Mouse (Mus musculus) regulatory T cell (primary cell): ENCODE measurements around the gene Muc15.

Experiments
- in situ Hi-C: fragments of 300-600 bp; cut with MboI, MseI; formaldehyde crosslinking; loops from one replicate; pipeline ENCODE4 v1.15.1; 2025; ENCODE audit warnings: high pct_unique_total_duplicates

Gene Muc15

DNA sequence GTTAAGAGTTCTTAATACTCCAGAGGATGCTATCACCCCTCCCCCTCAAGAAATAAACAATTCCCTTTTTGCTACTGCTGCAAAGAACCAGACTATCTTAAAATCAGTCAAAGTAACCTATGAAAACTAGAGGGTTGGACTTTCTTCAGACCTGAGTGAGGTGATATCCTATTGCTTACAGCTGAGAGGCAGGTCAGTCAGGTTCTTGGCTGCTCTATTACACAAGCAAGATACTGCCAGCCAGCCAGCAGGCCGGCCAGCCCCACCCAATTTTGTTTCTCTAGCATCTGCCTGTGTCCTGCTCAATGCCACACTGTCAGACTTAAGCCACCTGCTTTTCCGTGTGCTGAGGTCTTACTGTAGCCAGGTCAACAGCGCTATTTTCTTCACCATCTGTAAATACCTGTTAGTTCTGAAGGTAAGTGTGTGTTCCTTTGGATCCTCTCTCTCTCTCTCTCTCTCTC is at the start of gene Muc15:
Gene Muc15 (plus strand): TSS at position 51 of the 464 bp plus-strand sequence.
- in situ Hi-C loops: no loop called here

DNA sequence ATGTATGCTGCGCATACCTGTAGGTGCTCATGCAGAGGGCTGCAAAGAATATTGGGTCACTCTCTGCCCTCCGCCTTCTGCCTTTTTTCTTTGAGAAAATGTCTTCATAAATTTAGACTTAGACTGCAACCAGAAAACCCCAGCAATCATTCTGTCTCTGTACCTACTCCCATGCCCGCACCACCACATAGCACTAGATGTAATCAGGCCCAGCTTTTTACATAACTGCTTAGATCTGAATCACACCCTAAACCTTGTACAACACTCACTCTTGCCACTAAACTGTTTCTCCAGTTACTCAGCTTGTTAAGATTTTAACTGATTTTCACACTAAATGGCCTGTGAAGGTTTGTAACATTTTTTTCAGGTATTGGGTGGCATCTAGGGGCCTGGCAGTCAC is 11.7 kb upstream of the Muc15 start:
- in situ Hi-C loops: loop anchor here (10.0 kb wide), 1 partner anchor 1525 kb away; the partner anchor contains the start of gene Lpcat4

DNA sequence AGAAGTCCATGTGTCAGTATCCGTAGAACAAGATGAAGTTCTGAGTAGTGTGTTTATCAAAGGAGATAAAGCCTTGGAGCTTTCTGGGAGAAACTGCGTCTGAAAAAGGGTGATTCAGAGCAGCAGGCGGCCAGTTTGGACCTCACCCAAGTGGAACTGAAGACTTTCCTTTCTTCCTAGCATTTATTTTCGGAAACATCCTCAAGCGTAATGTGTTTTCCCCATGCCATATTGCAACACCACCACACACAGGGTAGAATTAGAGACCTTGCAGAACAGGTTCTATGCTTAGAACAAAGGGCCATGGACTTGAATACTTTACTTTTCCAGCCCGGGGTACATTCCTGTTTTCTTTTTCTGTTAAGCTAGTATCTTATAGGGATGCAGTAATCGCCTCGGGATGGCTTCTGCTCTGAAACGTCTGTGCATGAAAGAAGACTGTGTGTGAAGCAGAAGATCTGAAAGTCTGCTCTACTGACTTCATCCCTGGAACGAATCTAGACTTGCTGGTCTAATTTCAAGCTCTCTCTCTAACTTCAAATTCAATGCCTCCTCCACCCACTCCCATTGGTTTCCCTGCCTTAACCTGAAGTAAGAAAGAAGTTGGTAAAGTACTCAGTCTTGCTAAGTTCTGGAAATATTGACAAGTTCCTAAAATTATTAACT is 11.0 kb upstream of the Muc15 start:
- in situ Hi-C loops: no loop called here

DNA sequence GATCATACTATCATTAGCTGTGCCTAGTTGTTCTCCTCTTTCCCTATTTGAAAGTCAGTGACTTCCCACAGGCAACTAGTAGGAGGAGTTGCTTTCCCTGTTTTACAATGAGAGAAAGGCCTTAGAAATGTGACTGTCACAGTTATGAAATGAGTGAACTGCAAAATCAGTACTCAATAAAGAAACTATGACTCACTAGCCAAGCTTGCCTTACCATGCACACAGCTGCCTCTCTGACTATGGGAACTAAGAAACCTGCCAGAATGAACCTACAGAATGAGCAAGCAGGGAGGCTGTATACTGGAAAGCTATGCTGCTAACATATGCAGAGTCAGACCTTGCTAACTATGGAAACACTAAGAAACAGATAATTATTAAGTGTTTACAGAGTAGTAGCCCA is 2.1 kb upstream of the Muc15 start:
- in situ Hi-C loops: no loop called here

DNA sequence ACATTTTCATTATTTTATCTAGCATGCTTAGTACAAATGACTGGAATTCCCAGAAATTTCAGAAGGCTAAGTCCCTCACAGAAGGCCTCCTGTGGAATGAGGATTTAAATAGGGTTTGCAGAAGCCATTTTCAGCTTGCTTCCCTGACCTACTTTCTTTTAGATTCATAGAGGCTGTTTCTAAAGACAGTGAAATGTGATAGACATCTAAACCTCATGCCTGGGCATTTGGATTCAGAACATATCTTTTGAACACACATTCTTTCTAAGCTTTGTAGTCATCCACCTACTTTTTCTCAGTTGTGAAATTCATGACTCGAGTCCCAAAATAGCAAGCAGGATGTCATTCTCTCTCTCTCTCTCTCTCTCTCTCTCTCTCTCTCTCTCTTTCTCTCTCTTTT is 1.1 kb downstream of the Muc15 start:
- in situ Hi-C loops: no loop called here

DNA sequence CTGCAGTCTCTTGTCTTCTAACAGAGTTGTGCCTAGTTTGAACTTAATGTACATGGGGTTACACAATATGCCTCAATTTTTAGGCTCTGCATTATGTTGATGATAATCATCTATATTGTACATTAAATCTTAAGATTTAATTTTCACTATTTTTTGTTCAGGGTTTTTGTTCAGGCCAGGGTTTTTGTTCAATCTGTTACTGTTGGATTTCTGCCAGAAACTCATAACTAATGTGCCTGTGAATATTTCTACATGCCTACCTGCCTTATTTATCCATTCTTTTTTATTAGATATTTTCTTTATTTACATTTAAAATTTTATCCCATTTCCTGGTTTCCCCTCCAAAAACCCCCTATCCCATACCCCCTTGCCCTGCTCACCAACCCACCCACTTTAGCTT is 5.0 kb downstream of the Muc15 start:
- in situ Hi-C loops: no loop called here

DNA sequence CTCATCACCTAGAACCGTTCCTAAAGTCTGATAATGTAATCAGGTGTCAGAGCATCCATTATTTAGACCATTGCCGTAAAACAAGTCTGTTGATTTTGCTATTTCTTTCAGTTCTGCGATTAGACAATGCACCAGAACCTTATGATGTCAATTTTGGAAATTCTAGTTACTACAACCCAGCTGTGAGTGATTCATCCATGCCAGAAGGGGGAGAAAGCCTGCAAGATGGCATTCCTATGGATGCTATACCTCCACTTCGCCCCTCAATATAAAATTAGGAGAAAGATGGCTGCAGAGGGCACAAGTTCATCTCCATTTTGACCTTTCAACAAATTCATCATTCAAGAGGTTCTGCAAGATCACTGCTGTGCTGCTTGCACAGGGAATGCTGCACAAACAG is 16.1 kb downstream of the Muc15 start:
- in situ Hi-C loops: no loop called here

DNA sequence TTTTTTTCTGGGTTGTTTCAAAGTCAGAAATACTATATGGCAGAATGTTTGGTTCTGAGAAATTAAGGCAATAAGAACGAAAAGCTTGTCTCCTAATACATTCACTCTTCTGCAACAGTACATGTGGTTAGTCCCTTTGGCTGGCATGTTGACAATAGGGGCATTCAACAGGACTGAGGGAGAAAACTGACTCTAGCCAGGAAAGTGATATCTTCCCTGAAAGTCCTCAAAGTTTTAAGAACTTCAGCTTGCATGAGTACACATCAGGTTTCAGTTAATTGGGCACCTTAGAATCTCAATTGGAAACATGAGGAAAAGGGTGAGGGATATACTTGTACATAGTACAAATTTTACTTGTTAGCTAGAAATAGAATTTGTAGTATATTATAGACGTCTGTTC is 16.8 kb downstream of the Muc15 start:
- in situ Hi-C loops: no loop called here

DNA sequence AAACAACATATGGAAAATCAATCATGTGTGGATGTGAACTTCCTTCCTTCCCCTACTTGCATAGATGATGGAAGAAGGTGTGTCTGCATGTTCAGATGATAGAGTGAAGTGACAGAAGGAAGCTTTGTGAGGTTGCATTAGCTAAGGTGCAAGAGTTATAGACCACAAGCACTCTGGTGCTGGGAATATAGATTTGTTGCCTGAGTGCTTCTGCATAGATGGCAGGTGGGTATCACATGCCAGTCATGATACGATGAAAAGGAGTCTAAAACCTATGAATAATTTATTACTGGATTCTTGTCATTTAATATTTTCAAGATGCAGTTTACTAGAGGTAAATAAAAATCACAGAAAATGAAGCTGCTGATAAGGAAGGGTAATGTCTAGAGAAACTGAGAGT is 18.6 kb downstream of the Muc15 start:
- in situ Hi-C loops: no loop called here

DNA sequence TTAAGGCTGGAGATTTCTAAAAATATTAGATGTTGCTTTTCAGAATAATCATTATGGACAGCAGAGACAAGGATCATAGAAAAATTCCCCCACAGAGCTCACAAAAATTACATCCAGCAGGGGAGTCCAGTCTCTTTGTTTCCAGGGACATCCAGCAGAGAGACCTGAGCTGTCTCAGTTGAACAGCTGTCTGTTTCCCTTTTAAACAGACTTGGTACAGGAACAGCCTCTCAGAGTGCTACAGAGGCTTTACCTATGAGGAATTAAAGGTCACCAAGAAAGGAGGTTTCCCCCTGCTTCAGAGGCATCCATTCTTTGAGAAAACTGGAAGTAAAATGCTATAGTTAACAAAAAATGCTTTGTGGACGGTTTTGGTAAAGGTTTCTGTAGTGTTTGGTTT is 19.4 kb downstream of the Muc15 start:
- in situ Hi-C loops: no loop called here

DNA sequence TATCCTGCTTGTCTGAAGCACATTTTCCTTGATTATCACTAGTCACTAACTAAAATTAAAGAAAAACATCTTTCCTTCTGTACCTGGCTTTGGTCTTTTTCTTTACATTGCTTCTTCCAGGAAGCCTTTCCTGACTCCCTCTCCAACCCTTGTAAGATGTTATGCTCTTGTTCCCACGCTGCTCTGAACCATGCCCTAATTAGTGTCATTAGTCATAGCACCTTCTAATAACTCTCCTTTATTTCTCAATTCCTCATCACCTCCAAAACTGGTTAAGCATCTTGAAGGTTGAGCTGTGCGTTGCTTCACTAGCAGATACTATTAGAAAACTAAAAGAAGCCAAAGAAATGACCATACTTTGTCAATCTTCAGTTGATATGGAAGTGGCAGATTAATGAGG is 36.4 kb downstream of the Muc15 start:
- in situ Hi-C loops: no loop called here

DNA sequence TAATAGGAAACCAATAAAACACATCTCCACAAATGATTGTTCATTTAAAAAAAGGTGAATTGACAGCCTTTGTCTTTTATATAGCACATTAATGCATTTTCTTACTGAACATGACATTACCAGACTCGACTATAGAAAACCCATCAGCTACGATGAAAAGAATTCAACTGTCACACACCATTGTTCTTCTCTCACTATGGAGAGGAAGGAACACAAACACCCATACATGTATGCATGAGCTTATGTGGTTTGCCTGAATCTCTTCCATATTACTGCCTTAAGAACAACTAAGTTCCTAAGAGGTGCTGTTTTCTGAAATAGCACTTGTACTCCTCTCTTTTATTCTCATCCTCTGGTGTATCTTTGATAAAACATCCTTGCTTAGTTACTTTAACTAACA is 38.3 kb downstream of the Muc15 start:
- in situ Hi-C loops: no loop called here

DNA sequence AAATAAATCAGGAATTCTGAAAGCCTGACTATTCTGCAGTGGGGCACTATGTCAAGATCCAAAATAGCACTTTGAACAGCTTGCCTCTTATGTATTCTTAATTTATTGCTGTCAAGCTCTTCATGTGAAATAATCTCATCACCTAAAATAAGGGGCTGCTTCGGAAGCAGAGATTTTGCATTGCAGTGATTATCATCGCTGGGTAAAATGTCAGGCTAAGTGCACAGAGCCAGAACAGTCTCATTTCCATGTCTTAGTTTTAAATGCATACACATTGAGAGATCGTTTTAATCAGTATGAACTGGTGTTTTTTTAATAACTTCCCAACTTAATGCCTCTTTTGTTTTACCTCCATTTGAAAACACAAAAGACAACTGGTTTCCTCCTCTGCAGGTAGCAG is 66.3 kb downstream of the Muc15 start:
- in situ Hi-C loops: loop anchor here (10.0 kb wide), 2 partner anchors 563 to 1937 kb away; no protein-coding TSS in a partner anchor
